Mouse (Mus musculus): ENCODE measurements at regions not wholly inside any gene's neighbourhood (a gene's known extent, or its start where the extent isn't known, plus 50 kb on each side); places are given as distances from the start of the nearest gene placed in this dataset.

GRCm38 (mm10) chr7:133286836-133287235, 162.7 kb upstream of the Ctbp2 start:
- Histone ChIP-seq H3K27ac (ENCODE audit: insufficient read depth, low read length) (no peak overlapping the region), H3K4me3 (ENCODE audit: low read depth, low read length) (no peak overlapping the region)

GRCm38 (mm10) chr7:133286216-133286615, 162.1 kb upstream of the Ctbp2 start:
- Histone ChIP-seq H3K9ac (ENCODE audit: low read depth, poor library complexity, severe bottlenecking) (no peak overlapping the region), H3K36me3 (ENCODE audit: control insufficient read depth, insufficient read depth, low read length, poor library complexity, severe bottlenecking) (no peaks in the 10 kb centered on the region), H3K27me3 (ENCODE audit: control insufficient read depth, insufficient read depth, low read length, poor library complexity, severe bottlenecking) (no peaks in the 10 kb centered on the region), H3K9me3 (replicated peaks; ENCODE audit: control insufficient read depth, insufficient read depth, low read length, poor library complexity, severe bottlenecking) (no peaks in the 10 kb centered on the region), H3K4me1 (ENCODE audit: control insufficient read depth, insufficient read depth, low read length) (no peaks in the 10 kb centered on the region), H3K4me3 (ENCODE audit: low read depth, low read length) (no peak overlapping the region), H3K27ac (ENCODE audit: insufficient read depth, low read length) (no peak overlapping the region)
- no peak for TF ChIP-seq CTCF (IDR thresholded peaks at IDR 0.05; ENCODE audit: low read depth, low read length)
- no peak for TF ChIP-seq POLR2A (IDR thresholded peaks at IDR 0.05; ENCODE audit: insufficient read depth, low read length)
- TF ChIP-seq EP300 (IDR thresholded peaks at IDR 0.05; ENCODE audit: insufficient read depth, low read depth, low read length) = no peak

More at GRCm38 (mm10) chr7:133286836-133287235, 162.7 kb upstream of the Ctbp2 start:
- Histone ChIP-seq H3K36me3 (ENCODE audit: control insufficient read depth, insufficient read depth, low read length, poor library complexity, severe bottlenecking) (no peaks in the 10 kb centered on the region), H3K9me3 (replicated peaks; ENCODE audit: control insufficient read depth, insufficient read depth, low read length, poor library complexity, severe bottlenecking) (no peaks in the 10 kb centered on the region), H3K27me3 (ENCODE audit: control insufficient read depth, insufficient read depth, low read length, poor library complexity, severe bottlenecking) (no peaks in the 10 kb centered on the region), H3K9ac (ENCODE audit: low read depth, poor library complexity, severe bottlenecking) (no peak overlapping the region), H3K4me1 (ENCODE audit: control insufficient read depth, insufficient read depth, low read length) (no peaks in the 10 kb centered on the region)
- TF ChIP-seq CTCF (IDR thresholded peaks at IDR 0.05; ENCODE audit: low read depth, low read length) (no peak), POLR2A (IDR thresholded peaks at IDR 0.05; ENCODE audit: insufficient read depth, low read length) (no peak), EP300 (IDR thresholded peaks at IDR 0.05; ENCODE audit: insufficient read depth, low read depth, low read length) (no peak)

GRCm38 (mm10) chr7:133262161-133262560, 138.0 kb upstream of the Ctbp2 start:
- no peak overlapping the region for H3K27ac ChIP-seq (ENCODE audit: insufficient read depth, low read length)
- no peaks in the 10 kb centered on the region for H3K4me1 ChIP-seq (ENCODE audit: control insufficient read depth, insufficient read depth, low read length)
- no peak overlapping the region for H3K4me3 ChIP-seq (ENCODE audit: low read depth, low read length)
- H3K36me3 ChIP-seq (ENCODE audit: control insufficient read depth, insufficient read depth, low read length, poor library complexity, severe bottlenecking) = no peaks in the 10 kb centered on the region
- H3K27me3 ChIP-seq (ENCODE audit: control insufficient read depth, insufficient read depth, low read length, poor library complexity, severe bottlenecking) = no peaks in the 10 kb centered on the region; the same call in 1 of the 2 replicates
- TF ChIP-seq CTCF (IDR thresholded peaks at IDR 0.05; ENCODE audit: low read depth, low read length) (no peak), EP300 (IDR thresholded peaks at IDR 0.05; ENCODE audit: insufficient read depth, low read depth, low read length) (no peak), POLR2A (IDR thresholded peaks at IDR 0.05; ENCODE audit: insufficient read depth, low read length) (no peak)
- no peaks in the 10 kb centered on the region for H3K9me3 ChIP-seq (replicated peaks; ENCODE audit: control insufficient read depth, insufficient read depth, low read length, poor library complexity, severe bottlenecking)
- H3K9ac ChIP-seq (ENCODE audit: low read depth, poor library complexity, severe bottlenecking) = no peak overlapping the region

- H3K9ac ChIP-seq (ENCODE audit: low read depth, poor library complexity, severe bottlenecking) = no peak overlapping the region
- H3K4me1 ChIP-seq (ENCODE audit: control insufficient read depth, insufficient read depth, low read length) = no peaks in the 10 kb centered on the region
- TF ChIP-seq CTCF (IDR thresholded peaks at IDR 0.05; ENCODE audit: low read depth, low read length) (no peak), EP300 (IDR thresholded peaks at IDR 0.05; ENCODE audit: insufficient read depth, low read depth, low read length) (no peak), POLR2A (IDR thresholded peaks at IDR 0.05; ENCODE audit: insufficient read depth, low read length) (no peak)
- no peaks in the 10 kb centered on the region for H3K36me3 ChIP-seq (ENCODE audit: control insufficient read depth, insufficient read depth, low read length, poor library complexity, severe bottlenecking)
- H3K9me3 ChIP-seq (replicated peaks; ENCODE audit: control insufficient read depth, insufficient read depth, low read length, poor library complexity, severe bottlenecking) = no peaks in the 10 kb centered on the region
- H3K27me3 ChIP-seq (ENCODE audit: control insufficient read depth, insufficient read depth, low read length, poor library complexity, severe bottlenecking) = no peaks in the 10 kb centered on the region; the same call in 1 of the 2 replicates
- H3K4me3 ChIP-seq (ENCODE audit: low read depth, low read length) = no peak overlapping the region
- no peak overlapping the region for H3K27ac ChIP-seq (ENCODE audit: insufficient read depth, low read length)
Measured at GRCm38 (mm10) chr7:133259143-133259542, 135.0 kb upstream of the Ctbp2 start.

- H3K9me3 ChIP-seq (replicated peaks; ENCODE audit: control insufficient read depth, insufficient read depth, low read length, poor library complexity, severe bottlenecking) = no peaks in the 10 kb centered on the region
- no peaks in the 10 kb centered on the region for H3K36me3 ChIP-seq (ENCODE audit: control insufficient read depth, insufficient read depth, low read length, poor library complexity, severe bottlenecking)
- no peaks in the 10 kb centered on the region for H3K27me3 ChIP-seq (ENCODE audit: control insufficient read depth, insufficient read depth, low read length, poor library complexity, severe bottlenecking)
- H3K9ac ChIP-seq (ENCODE audit: low read depth, poor library complexity, severe bottlenecking) = no peak overlapping the region
- no peaks in the 10 kb centered on the region for H3K4me1 ChIP-seq (ENCODE audit: control insufficient read depth, insufficient read depth, low read length)
- TF ChIP-seq EP300 (IDR thresholded peaks at IDR 0.05; ENCODE audit: insufficient read depth, low read depth, low read length) = no peak
- TF ChIP-seq POLR2A (IDR thresholded peaks at IDR 0.05; ENCODE audit: insufficient read depth, low read length) = no peak
- no peak for TF ChIP-seq CTCF (IDR thresholded peaks at IDR 0.05; ENCODE audit: low read depth, low read length)
- H3K4me3 ChIP-seq (ENCODE audit: low read depth, low read length) = no peak overlapping the region
- no peak overlapping the region for H3K27ac ChIP-seq (ENCODE audit: insufficient read depth, low read length)
Measured at GRCm38 (mm10) chr7:133256831-133257230, 132.7 kb upstream of the Ctbp2 start.

- Histone ChIP-seq H3K9me3 (replicated peaks; ENCODE audit: control insufficient read depth, insufficient read depth, low read length, poor library complexity, severe bottlenecking) (no peaks in the 10 kb centered on the region), H3K9ac (ENCODE audit: low read depth, poor library complexity, severe bottlenecking) (no peak overlapping the region), H3K4me3 (ENCODE audit: low read depth, low read length) (no peak overlapping the region), H3K27ac (ENCODE audit: insufficient read depth, low read length) (no peak overlapping the region), H3K4me1 (ENCODE audit: control insufficient read depth, insufficient read depth, low read length) (no peaks in the 10 kb centered on the region), H3K27me3 (ENCODE audit: control insufficient read depth, insufficient read depth, low read length, poor library complexity, severe bottlenecking) (no peaks in the 10 kb centered on the region), H3K36me3 (ENCODE audit: control insufficient read depth, insufficient read depth, low read length, poor library complexity, severe bottlenecking) (no peaks in the 10 kb centered on the region)
- no peak for TF ChIP-seq CTCF (IDR thresholded peaks at IDR 0.05; ENCODE audit: low read depth, low read length)
- no peak for TF ChIP-seq EP300 (IDR thresholded peaks at IDR 0.05; ENCODE audit: insufficient read depth, low read depth, low read length)
- TF ChIP-seq POLR2A (IDR thresholded peaks at IDR 0.05; ENCODE audit: insufficient read depth, low read length) = no peak
Measured at GRCm38 (mm10) chr7:133244601-133245000, 120.4 kb upstream of the Ctbp2 start.
